Mouse (Mus musculus): ENCODE measurements around the gene Cel. TPM values are rescaled to one million over a fixed set of nuclear protein-coding genes. Genes with fewer than 3 reads are reported as not detected.
"Not testable (repeated sequence)": the region's sequence is repeated elsewhere in the genome, so short reads cannot be mapped to it uniquely, and the experiment has no call there.

Cel gene
- polyA plus RNA-seq, 1 experiment from 2014 or later = not detected

- Histone ChIP-seq H3K27me3 (no peaks in the 10 kb centered on the region), H3K9ac (no peak overlapping the region), H3K36me3 (no peaks in the 10 kb centered on the region), H3K4me1 (peaks cover 90% of the 10 kb centered on the region), H3K4me2 (no peak overlapping the region), H3K4me3 (no peak overlapping the region), H3K27ac (peak overlapping the region; percentile 73), H3K9me3 (no peaks in the 10 kb centered on the region)
- ATAC-seq (ENCODE audit: insufficient number of reproducible peaks, low FRiP score, low TSS enrichment, low read depth) = no peak
- 84% methylated on average over 10 of the region's 10 CpGs for WGBS
Measured at GRCm38 (mm10) chr2:28524406-28524805, 38.8 kb downstream of the Cel start.

- Histone ChIP-seq H3K4me2 (no peak overlapping the region), H3K27me3 (no peaks in the 10 kb centered on the region), H3K9me3 (no peaks in the 10 kb centered on the region), H3K36me3 (no peaks in the 10 kb centered on the region), H3K4me3 (no peak overlapping the region), H3K27ac (peak overlapping the region; percentile 73), H3K4me1 (peaks cover 86% of the 10 kb centered on the region), H3K9ac (no peak overlapping the region)
- peak; percentile 82 for ATAC-seq (ENCODE audit: insufficient number of reproducible peaks, low FRiP score, low TSS enrichment, low read depth)
- 14% methylated on average over 5 of the region's 5 CpGs for WGBS
Measured at GRCm38 (mm10) chr2:28523643-28524117, 39.5 kb downstream of the Cel start.

- Histone ChIP-seq H3K9ac (no peak overlapping the region), H3K27ac (0 out of 2 replicates have a peak overlapping the region, but pooled peaks have one; percentile 18), H3K27me3 (no peaks in the 10 kb centered on the region), H3K4me3 (no peak overlapping the region), H3K36me3 (no peaks in the 10 kb centered on the region), H3K4me1 (peaks cover 86% of the 10 kb centered on the region), H3K4me2 (no peak overlapping the region), H3K9me3 (no peaks in the 10 kb centered on the region)
- ATAC-seq (ENCODE audit: insufficient number of reproducible peaks, low FRiP score, low TSS enrichment, low read depth) = no peak
- WGBS = 65% methylated on average over 4 of the region's 4 CpGs
Measured at GRCm38 (mm10) chr2:28522166-28522565, 41.0 kb downstream of the Cel start.

GRCm38 (mm10) chr2:28521571-28522151 is 41.5 kb downstream of the Cel start:
- Histone ChIP-seq H3K9ac (no peak overlapping the region), H3K4me2 (no peak overlapping the region), H3K36me3 (0 out of 2 replicates have a peak, but pooled peaks cover under 1% of the 10 kb centered on the region), H3K4me1 (peaks cover 83% of the 10 kb centered on the region), H3K9me3 (no peaks in the 10 kb centered on the region), H3K27ac (0 out of 2 replicates have a peak overlapping the region, but pooled peaks have one; percentile 18), H3K4me3 (no peak overlapping the region), H3K27me3 (no peaks in the 10 kb centered on the region)
- ATAC-seq (ENCODE audit: insufficient number of reproducible peaks, low FRiP score, low TSS enrichment, low read depth) = no peak
- 77% methylated on average over 6 of the region's 6 CpGs for WGBS

GRCm38 (mm10) chr2:28520581-28520980 is 42.6 kb downstream of the Cel start:
- ATAC-seq (ENCODE audit: insufficient number of reproducible peaks, low FRiP score, low TSS enrichment, low read depth) = no peak
- Histone ChIP-seq H3K27me3 (no peaks in the 10 kb centered on the region), H3K4me1 (peaks cover 72% of the 10 kb centered on the region), H3K4me2 (no peak overlapping the region), H3K27ac (no peak overlapping the region), H3K36me3 (peaks cover 7% of the 10 kb centered on the region; the same call in 1 of the 2 replicates), H3K9me3 (no peaks in the 10 kb centered on the region), H3K4me3 (no peak overlapping the region), H3K9ac (no peak overlapping the region)
- WGBS = 67% methylated on average over 5 of the region's 5 CpGs

GRCm38 (mm10) chr2:28518231-28518630 is 45.0 kb downstream of the Cel start:
- no peaks in the 10 kb centered on the region for H3K27me3 ChIP-seq
- no peak overlapping the region for H3K27ac ChIP-seq
- no peak overlapping the region for H3K4me3 ChIP-seq
- no peaks in the 10 kb centered on the region for H3K9me3 ChIP-seq
- WGBS = 36% methylated on average over 2 of the region's 2 CpGs
- no peak for ATAC-seq (ENCODE audit: insufficient number of reproducible peaks, low FRiP score, low TSS enrichment, low read depth)
- H3K9ac ChIP-seq = peak overlapping the region; percentile 8; the same call in 1 of the 2 replicates
- no peak overlapping the region for H3K4me2 ChIP-seq
- H3K4me1 ChIP-seq = peaks cover 70% of the 10 kb centered on the region
- H3K36me3 ChIP-seq = peaks cover 7% of the 10 kb centered on the region; the same call in 1 of the 2 replicates

GRCm38 (mm10) chr2:28517206-28517909 is 45.8 kb downstream of the Cel start:
- H3K4me2 ChIP-seq = no peak overlapping the region
- peaks cover 72% of the 10 kb centered on the region for H3K4me1 ChIP-seq
- H3K27me3 ChIP-seq = no peaks in the 10 kb centered on the region
- peaks cover 7% of the 10 kb centered on the region; the same call in 1 of the 2 replicates for H3K36me3 ChIP-seq
- H3K27ac ChIP-seq = no peak overlapping the region
- no peaks in the 10 kb centered on the region for H3K9me3 ChIP-seq
- WGBS = 46% methylated on average over 5 of the region's 5 CpGs
- H3K9ac ChIP-seq = no peak overlapping the region
- H3K4me3 ChIP-seq = no peak overlapping the region
- no peak; the same call in 1 of the 2 replicates for ATAC-seq (ENCODE audit: insufficient number of reproducible peaks, low FRiP score, low TSS enrichment, low read depth)

- Histone ChIP-seq H3K27ac (0 out of 2 replicates have a peak overlapping the region, but pooled peaks have one; percentile 81), H3K9ac (peak overlapping the region; percentile 77; the same call in 1 of the 2 replicates), H3K4me2 (peak overlapping the region; percentile 96), H3K4me1 (peaks cover 49% of the 10 kb centered on the region), H3K9me3 (no peaks in the 10 kb centered on the region), H3K27me3 (peaks cover 5% of the 10 kb centered on the region; the same call in 1 of the 2 replicates), H3K36me3 (peaks cover 7% of the 10 kb centered on the region; the same call in 1 of the 2 replicates), H3K4me3 (peak overlapping the region; percentile 80)
- no peak for ATAC-seq (ENCODE audit: insufficient number of reproducible peaks, low FRiP score, low TSS enrichment, low read depth)
- WGBS = 12% methylated on average over 5 of the region's 5 CpGs
Measured at GRCm38 (mm10) chr2:28514489-28514888, 48.7 kb downstream of the Cel start.

- Histone ChIP-seq H3K4me2 (peak overlapping the region; percentile 96), H3K4me3 (peak overlapping the region; percentile 80), H3K27ac (peak overlapping the region; percentile 81), H3K4me1 (peaks cover 46% of the 10 kb centered on the region), H3K36me3 (peaks cover 7% of the 10 kb centered on the region; the same call in 1 of the 2 replicates), H3K9me3 (no peaks in the 10 kb centered on the region), H3K9ac (peak overlapping the region; percentile 77), H3K27me3 (peaks cover 5% of the 10 kb centered on the region; the same call in 1 of the 2 replicates)
- ATAC-seq (ENCODE audit: insufficient number of reproducible peaks, low FRiP score, low TSS enrichment, low read depth) = 0 out of 2 replicates have a peak, but pooled peaks have one; percentile 27
- 4% methylated on average over 47 of the region's 47 CpGs for WGBS
Measured at GRCm38 (mm10) chr2:28513431-28514370, 49.5 kb downstream of the Cel start.

- no peak for ATAC-seq (ENCODE audit: insufficient number of reproducible peaks, low FRiP score, low TSS enrichment, low read depth)
- peaks cover 38% of the 10 kb centered on the region for H3K4me1 ChIP-seq
Measured at GRCm38 (mm10) chr2:28512798-28513401, 50.3 kb downstream of the Cel start, which contains the start of gene Ralgds. Gene Ralgds (plus strand): TSS chr2:28513125.

GRCm38 (mm10) chr2:28511600-28511999 is 51.6 kb downstream of the Cel start:
- H3K4me2 ChIP-seq; ATAC-seq (ENCODE audit: insufficient number of reproducible peaks, low FRiP score, low TSS enrichment, low read depth); H3K9me3 ChIP-seq; H3K27me3 ChIP-seq; H3K9ac ChIP-seq; H3K4me3 ChIP-seq; H3K27ac ChIP-seq; H3K36me3 ChIP-seq: not testable (repeated sequence)
- WGBS = 46% methylated on average over 5 of the region's 5 CpGs
- peaks cover 30% of the 10 kb centered on the region for H3K4me1 ChIP-seq

More at GRCm38 (mm10) chr2:28512798-28513401, 50.3 kb downstream of the Cel start, which contains the start of gene Ralgds:
- under 1% methylated on average over 71 of the region's 71 CpGs for WGBS
- no peaks in the 10 kb centered on the region for H3K9me3 ChIP-seq
- H3K27me3 ChIP-seq = peaks cover 5% of the 10 kb centered on the region; the same call in 1 of the 2 replicates
- H3K4me2 ChIP-seq = peak within 1 kb of the TSS; percentile 96
- H3K27ac ChIP-seq = peak within 1 kb of the TSS; percentile 81
- H3K36me3 ChIP-seq = peaks cover 7% of the 10 kb centered on the region; the same call in 1 of the 2 replicates
- H3K9ac ChIP-seq = peak within 1 kb of the TSS; percentile 77
- H3K4me3 ChIP-seq = peak within 1 kb of the TSS; percentile 80
